ENCODE assay signal across 19 mouse cellular contexts in the genomic region with DNA sequence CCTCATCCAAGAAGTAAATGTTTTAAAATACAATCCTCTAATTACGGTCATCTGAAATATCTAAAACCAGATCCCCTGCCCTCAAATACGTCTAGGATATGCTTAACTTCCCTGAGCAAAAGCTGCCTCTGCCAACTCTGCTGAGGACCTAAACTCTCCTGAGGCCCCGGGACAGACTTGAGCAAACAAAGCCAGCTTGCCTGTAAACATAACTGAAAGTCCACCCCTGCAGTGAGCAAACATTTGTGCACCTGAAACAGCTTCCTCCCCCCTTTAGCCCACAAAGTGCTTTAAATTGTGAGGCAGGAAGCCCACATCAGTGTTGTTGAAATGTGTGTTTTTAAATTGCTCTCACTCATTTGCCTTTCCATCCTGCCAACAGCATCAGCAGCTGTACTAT.
DNase-seq lines count a peak whose midpoint lies in the region; ATAC-seq and TF ChIP-seq lines count a peak whose summit lies in the region.
"Had no signal": no experiment of that assay in that cellular context is flagged by ENCODE, and none has a peak within 500 bp of the region (broad histone marks: within the 10 kb centered on the region; RNA-seq: fewer than 3 reads in every experiment).

No protein-coding gene starts in this region.

- H3K4me1 ChIP-seq in thymus, adult 2 months (replicated peaks; ENCODE audit: control insufficient read depth, insufficient read depth, low read length): peaks cover 9% of the 10 kb centered on the region
- H3K4me1 ChIP-seq in stomach, postnatal 0 days (replicated peaks; ENCODE audit: control insufficient read depth, insufficient read depth): no peaks in the 10 kb centered on the region
- peaks cover 12% of the 10 kb centered on the region for H3K4me1 ChIP-seq in hindbrain, embryonic 12.5 days
- H3K4me1 ChIP-seq: heart, embryonic 10.5 days had no signal

- H3K36me3 ChIP-seq in thymus, adult 2 months (ENCODE audit: control insufficient read depth, insufficient read depth, low read length): no peaks in the 10 kb centered on the region
- peaks cover 7% of the 10 kb centered on the region for H3K36me3 ChIP-seq in stomach, postnatal 0 days (ENCODE audit: control insufficient read depth, insufficient read depth, low read length)
- peaks cover 25% of the 10 kb centered on the region for H3K36me3 ChIP-seq in hindbrain, embryonic 12.5 days

- H3K4me2 ChIP-seq in stomach, postnatal 0 days (replicated peaks; ENCODE audit: low read depth): no peak overlapping the region
- H3K4me2 ChIP-seq in hindbrain, embryonic 12.5 days (replicated peaks): no peak overlapping the region
- H3K4me2 ChIP-seq: forebrain, embryonic 12.5 days; limb, embryonic 13.5 days; neural tube, embryonic 13.5 days had no signal

- peak; percentile 5 for DNase-seq in embryo, embryonic 10 days (ENCODE audit: low spot score)
- no peak for DNase-seq in embryo, embryonic 9.5 days (ENCODE audit: extremely low spot score)
- no peak for DNase-seq in thymus, adult 2 months
- DNase-seq in thymus, postnatal 4 days: no peak
- peak; percentile 5 for DNase-seq in lung, postnatal 14 days
- DNase-seq in stomach, postnatal 0 days (ENCODE audit: low spot score): peak; percentile 53
- DNase-seq in testis, postnatal 10 days (ENCODE audit: low spot score): no peak
- DNase-seq: adrenal gland, adult 2 months; cerebellum, postnatal 14 days; gastrocnemius, postnatal 14 days; heart, postnatal 10 days; kidney, adult 11 months; kidney, postnatal 14 days had no signal

- H3K27me3 ChIP-seq in thymus, adult 2 months (ENCODE audit: control insufficient read depth, insufficient read depth, low read length): no peaks in the 10 kb centered on the region
- no peaks in the 10 kb centered on the region for H3K27me3 ChIP-seq in stomach, postnatal 0 days (ENCODE audit: control insufficient read depth, insufficient read depth, low read length)
- H3K27me3 ChIP-seq in hindbrain, embryonic 12.5 days: no peaks in the 10 kb centered on the region
- H3K27me3 ChIP-seq: forebrain, embryonic 12.5 days; limb, embryonic 13.5 days; neural tube, embryonic 13.5 days had no signal

- TF ChIP-seq EP300 in stomach, postnatal 0 days (optimal IDR thresholded peaks at IDR 0.05): no peak

- no peak for ATAC-seq in stomach, postnatal 0 days (ENCODE audit: low FRiP score, low TSS enrichment)
- ATAC-seq in hindbrain, embryonic 12.5 days (ENCODE audit: low FRiP score): no peak
- ATAC-seq: hindbrain, postnatal 0 days had no signal

- no peak for TF ChIP-seq CTCF in thymus, adult 2 months (IDR thresholded peaks at IDR 0.05; ENCODE audit: borderline replicate concordance, control insufficient read depth, extremely low read depth, insufficient read depth, low read length, poor library complexity)
- TF ChIP-seq CTCF in stomach, postnatal 0 days (IDR thresholded peaks at IDR 0.05; ENCODE audit: low read depth): no peak

- H3K9me3 ChIP-seq in stomach, postnatal 0 days (ENCODE audit: control insufficient read depth, low read length): no peaks in the 10 kb centered on the region
- H3K9me3 ChIP-seq in hindbrain, embryonic 12.5 days (replicated peaks): no peaks in the 10 kb centered on the region
- H3K9me3 ChIP-seq: forebrain, embryonic 12.5 days; heart, embryonic 10.5 days; limb, embryonic 13.5 days; neural tube, embryonic 13.5 days had no signal

- TF ChIP-seq POLR2A in thymus, adult 2 months (IDR thresholded peaks at IDR 0.05; ENCODE audit: control insufficient read depth, extremely low read depth, insufficient read depth, low read length, poor library complexity): no peak

- peak overlapping the region; percentile 65 for H3K27ac ChIP-seq in thymus, adult 2 months (ENCODE audit: control insufficient read depth, insufficient read depth, low read length)
- H3K27ac ChIP-seq in stomach, postnatal 0 days (replicated peaks): no peak overlapping the region
- no peak overlapping the region for H3K27ac ChIP-seq in hindbrain, embryonic 12.5 days
- H3K27ac ChIP-seq: forebrain, embryonic 12.5 days; heart, embryonic 10.5 days; hindbrain, postnatal 0 days; limb, embryonic 13.5 days; neural tube, embryonic 13.5 days had no signal

- no peak overlapping the region for H3K4me3 ChIP-seq in thymus, adult 2 months (ENCODE audit: control insufficient read depth, insufficient read depth, low read length)
- no peak overlapping the region for H3K4me3 ChIP-seq in stomach, postnatal 0 days (ENCODE audit: low read depth, low read length)
- no peak overlapping the region for H3K4me3 ChIP-seq in hindbrain, embryonic 12.5 days
- H3K4me3 ChIP-seq: forebrain, embryonic 12.5 days; heart, embryonic 10.5 days; limb, embryonic 13.5 days; neural tube, embryonic 13.5 days had no signal

- no peak overlapping the region for H3K9ac ChIP-seq in stomach, postnatal 0 days (ENCODE audit: low read length)
- H3K9ac ChIP-seq in hindbrain, embryonic 12.5 days: no peak overlapping the region
- H3K9ac ChIP-seq: forebrain, embryonic 12.5 days; limb, embryonic 13.5 days; neural tube, embryonic 13.5 days had no signal

- WGBS in thymus, adult 2 months: 54% methylated on average over 3 of the region's 3 CpGs
- WGBS in stomach, postnatal 0 days: 39% methylated on average over 3 of the region's 3 CpGs
- WGBS in hindbrain, embryonic 12.5 days: 79% methylated on average over 3 of the region's 3 CpGs

Comparison
In these comparisons a context has a peak if more than half of its experiments do, and no peak if none do; other contexts are left out.
1. DNase-seq: peak in embryo, embryonic 10 days (single experiment), lung, postnatal 14 days (single experiment) and stomach, postnatal 0 days (single experiment); none in embryo, embryonic 9.5 days (single experiment), thymus, adult 2 months (single experiment), thymus, postnatal 4 days (single experiment) and testis, postnatal 10 days (single experiment).